Mouse (Mus musculus) B cell, adult 2 months (primary cell): ENCODE measurements around the gene Gm20826.
"Not testable (repeated sequence)": the region's sequence is repeated elsewhere in the genome, so short reads cannot be mapped to it uniquely, and the experiment has no call there.

ENCODE experiments used
- DNase-seq, 2 experiments: peaks; one replicate each; pipeline ENCODE4 v3.0.0; 2022

Gm20826 gene

DNA sequence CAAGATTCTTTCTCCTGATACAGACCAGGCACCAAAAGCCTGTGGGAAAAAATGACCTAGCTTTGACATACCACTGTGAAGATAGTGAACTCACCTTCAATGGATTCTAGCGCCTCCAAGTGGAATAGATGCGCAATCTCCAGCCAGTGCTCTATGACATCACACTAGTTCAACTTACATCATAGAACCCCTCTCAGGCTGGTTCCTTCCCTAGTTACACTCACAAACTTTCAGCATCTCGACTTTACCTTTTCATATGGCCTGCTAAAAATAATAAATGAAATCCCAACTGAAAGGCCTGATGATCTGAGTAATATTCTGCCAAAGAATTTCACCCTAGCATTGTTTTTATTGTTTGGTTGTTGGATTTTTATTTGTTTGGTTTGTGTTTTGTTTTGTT lies at the start of gene Gm20826:
Gm20826 (minus strand) TSS at position 101 of the 400 bp plus-strand sequence.
- DNase-seq = not testable (repeated sequence)
